Mouse (Mus musculus): ENCODE results near the gene Cep164. TPM values are rescaled to one million over a fixed set of nuclear protein-coding genes. Genes with fewer than 3 reads are reported as not detected.
"Not testable (repeated sequence)": the region's sequence is repeated elsewhere in the genome, so short reads cannot be mapped to it uniquely, and the experiment has no call there.

Cep164 gene
- polyA plus RNA-seq, 1 experiment: 22.6 TPM

GRCm38 (mm10) chr9:45787547-45787946 lies 40.9 kb downstream of the Cep164 start:
- no peak for DNase-seq (ENCODE audit: low read depth)

DNA sequence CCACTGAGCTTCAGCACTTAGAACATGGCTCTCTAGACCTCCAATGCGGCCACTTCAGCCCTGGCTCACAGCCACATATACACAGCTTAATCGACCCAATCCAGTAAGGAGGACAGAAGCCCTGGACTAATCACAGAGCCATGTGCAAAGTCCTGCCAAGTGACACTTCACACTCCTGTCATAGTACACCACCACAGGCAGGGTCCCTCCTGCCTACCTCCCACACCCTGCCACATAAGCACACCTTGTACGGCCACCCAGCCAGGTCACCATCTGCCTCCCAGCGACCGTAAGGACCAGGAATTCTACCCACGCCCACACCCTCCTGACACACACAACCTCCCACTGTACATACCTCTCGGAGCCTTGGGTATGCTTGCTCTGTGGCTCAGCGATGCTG lies 41.4 kb downstream of the Cep164 start:
- DNase-seq (ENCODE audit: low read depth): no peak

DNA sequence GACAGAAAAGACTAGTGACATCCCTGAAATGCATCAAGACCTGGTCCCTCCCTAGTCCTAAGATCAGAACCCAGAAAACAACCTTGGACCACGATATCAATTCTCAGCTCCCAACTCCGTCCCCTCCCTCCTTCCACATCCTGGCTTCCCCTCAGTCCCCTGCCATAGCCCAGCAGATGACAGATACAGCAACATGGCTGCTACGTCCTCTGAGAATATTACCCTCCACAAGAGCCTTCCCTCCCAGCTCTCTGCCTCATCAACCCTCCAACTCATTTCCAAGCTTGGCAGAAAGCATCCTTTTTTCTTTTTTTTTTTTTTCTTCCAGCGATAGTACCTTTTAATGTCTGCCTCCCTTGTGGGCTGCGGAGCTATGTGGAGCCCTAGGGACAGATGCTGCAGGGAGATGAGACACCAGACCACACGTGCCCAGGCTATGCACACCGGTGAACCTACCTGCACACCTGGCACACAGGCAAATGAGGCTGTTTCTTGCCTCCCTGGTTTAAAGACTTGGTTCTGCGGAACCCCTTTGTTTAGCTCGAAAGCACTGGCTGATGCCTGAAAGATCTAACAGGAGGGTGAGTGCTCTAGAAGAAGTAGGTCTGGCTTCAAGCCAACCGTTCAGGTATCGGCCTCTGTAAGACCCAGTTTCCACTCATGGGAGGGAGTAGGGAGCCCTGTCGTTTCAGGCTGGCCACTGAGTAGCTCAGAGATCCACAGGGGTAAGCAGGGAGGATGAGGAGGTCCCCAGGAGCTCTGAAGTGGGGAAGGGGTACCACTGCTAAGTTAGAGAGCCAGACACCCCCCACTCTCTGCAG lies 45.0 kb downstream of the Cep164 start:
- no peak for DNase-seq (ENCODE audit: low read depth)

GRCm38 (mm10) chr9:45779201-45779600 lies 49.3 kb downstream of the Cep164 start:
- DNase-seq (ENCODE audit: low read depth): no peak

DNA sequence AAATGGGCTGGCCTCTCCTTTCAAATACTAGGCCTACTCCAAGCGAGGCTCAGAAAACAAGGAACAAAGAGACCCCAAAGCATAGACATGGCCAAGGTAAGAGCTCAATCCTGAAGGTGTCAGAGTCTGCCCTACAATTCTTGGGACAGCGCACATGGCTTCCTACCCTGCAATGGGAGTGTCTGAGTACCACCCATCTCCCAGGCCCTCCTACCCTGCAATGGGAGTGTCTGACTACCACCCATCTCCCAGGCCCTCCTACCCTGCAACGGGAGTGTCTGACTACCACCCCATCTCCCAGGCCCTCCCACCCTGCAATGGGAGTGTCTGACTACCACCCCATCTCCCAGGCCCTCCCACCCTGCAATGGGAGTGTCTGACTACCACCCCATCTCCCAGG lies 52.3 kb downstream of the Cep164 start:
- not testable (repeated sequence) for DNase-seq (ENCODE audit: low read depth)

GRCm38 (mm10) chr9:45774088-45774487 lies 54.4 kb downstream of the Cep164 start:
- no peak for DNase-seq (ENCODE audit: low read depth)

- DNase-seq (ENCODE audit: low read depth): no peak
These were observed 58.9 kb downstream of the Cep164 start for GRCm38 (mm10) chr9:45769596-45769995.

DNA sequence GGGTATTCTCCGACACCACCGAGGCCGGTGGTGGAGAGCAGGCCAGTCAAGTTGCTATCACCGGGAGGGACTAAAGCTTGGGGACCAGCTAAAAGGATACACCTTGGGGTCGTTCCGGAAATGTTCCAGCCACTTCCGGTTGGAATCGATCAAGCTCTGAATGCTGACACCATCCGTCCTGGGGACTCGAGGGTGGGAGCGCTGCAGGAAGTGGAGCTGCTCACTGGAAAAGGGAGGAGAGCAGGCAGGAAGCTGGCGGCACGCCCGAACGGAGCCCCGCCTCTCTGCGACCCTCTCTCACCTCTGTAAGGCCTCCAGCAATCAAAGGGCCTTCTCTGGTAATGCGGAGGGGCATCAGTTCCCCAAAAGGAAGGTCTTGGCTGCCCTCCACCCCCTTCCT lies 60.1 kb downstream of the Cep164 start:
- DNase-seq (ENCODE audit: low read depth): no peak

DNA sequence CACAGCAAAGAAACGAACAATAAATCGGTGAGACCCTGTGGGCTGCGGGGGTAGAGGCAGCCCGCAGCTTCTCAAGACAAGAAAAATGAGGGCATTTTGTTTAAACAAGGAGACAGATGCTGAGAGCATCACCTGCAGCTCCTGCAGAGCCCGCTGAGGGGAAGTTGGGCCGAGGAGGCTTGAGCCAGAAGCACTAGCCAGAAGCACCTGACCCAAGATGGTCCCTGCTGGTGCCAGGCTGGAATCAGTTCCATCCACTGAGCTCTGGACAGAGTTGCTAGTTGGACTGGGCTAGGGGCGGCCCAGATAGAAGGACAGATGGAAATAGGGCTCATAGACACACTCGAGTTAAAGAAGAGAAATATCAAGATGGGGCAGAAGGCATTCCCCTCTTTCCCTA lies 61.3 kb downstream of the Cep164 start:
- DNase-seq (ENCODE audit: low read depth): no peak

DNA sequence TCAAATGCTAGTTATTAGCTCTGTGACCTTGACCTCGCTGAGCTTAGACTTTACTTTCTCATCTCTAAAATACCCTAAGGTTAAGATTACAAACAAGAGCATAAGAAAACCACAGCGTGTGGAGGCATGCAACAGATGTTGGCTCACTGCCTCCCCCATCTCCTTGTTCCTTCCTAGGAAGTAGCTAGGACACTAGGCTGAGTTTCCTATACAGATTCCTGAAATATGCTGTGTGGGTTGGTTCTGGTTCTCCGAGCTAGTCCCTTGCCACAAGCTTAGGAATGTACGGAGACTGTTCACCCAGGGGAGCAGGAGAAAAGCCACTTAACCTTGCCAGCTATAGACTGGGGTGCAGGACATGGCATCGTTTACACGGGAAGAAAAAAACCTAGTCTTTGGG lies 62.3 kb downstream of the Cep164 start:
- DNase-seq (ENCODE audit: low read depth): peak; percentile 30

GRCm38 (mm10) chr9:45754452-45755091 lies 73.9 kb downstream of the Cep164 start:
- DNase-seq (ENCODE audit: low read depth): no peak

GRCm38 (mm10) chr9:45749917-45750316 lies 78.6 kb downstream of the Cep164 start:
- DNase-seq (ENCODE audit: low read depth): no peak

GRCm38 (mm10) chr9:45745451-45745850 lies 83.0 kb downstream of the Cep164 start:
- no peak for DNase-seq (ENCODE audit: low read depth)

GRCm38 (mm10) chr9:45740584-45740980 lies 87.9 kb downstream of the Cep164 start:
- DNase-seq (ENCODE audit: low read depth): no peak

- peak; percentile 8 for DNase-seq (ENCODE audit: low read depth)
These were observed 88.5 kb downstream of the Cep164 start for GRCm38 (mm10) chr9:45739702-45740583.

- no peak for DNase-seq (ENCODE audit: low read depth)
These were observed 89.3 kb downstream of the Cep164 start for GRCm38 (mm10) chr9:45739001-45739701.

DNA sequence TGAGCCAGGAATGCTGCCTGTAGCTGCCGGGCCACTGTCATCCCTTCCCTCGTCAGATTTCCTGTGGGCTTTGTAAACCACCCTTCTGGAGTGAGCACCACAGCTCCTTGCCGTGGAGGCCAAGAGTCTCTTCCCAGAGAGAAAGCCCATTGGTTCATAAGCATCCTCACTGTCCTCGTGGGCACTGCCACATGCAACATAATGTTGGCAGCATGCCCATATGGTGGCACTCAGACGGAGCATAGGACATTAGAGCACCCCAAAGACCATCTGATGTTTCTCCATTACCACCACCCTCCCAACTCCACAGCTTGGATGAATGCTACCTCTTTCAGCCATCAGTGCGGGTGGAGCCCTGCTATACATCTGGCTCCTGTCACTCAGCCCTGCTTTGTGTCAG lies 95.2 kb downstream of the Cep164 start:
- no peak for DNase-seq (ENCODE audit: low read depth)

DNA sequence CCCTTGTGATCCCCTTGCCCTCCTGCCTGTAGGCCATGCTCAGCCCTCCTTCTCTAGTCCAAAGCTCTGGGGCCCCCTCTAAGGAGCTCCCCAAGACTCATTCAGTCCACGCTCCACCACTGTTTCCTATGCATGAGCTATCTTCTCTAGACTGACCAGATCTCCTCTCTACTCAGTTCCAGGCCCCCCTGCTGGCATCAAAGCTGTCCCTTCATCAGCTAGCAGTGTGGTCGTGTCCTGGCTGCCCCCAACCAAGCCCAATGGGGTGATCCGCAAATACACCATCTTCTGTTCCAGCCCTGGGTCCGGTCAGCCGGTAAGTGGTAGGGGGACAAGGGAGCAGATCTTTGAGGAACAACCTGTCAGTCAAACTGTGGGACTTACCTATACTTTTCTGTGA lies 96.6 kb downstream of the Cep164 start:
- no peak for DNase-seq (ENCODE audit: low read depth)

GRCm38 (mm10) chr9:45719997-45720396 lies 108.5 kb downstream of the Cep164 start:
- DNase-seq (ENCODE audit: low read depth): no peak

Measured in gonadal fat pad, adult 2 months (tissue).